In genomic region chr3:126609795-126610451, GRCm38 (mm10) we compare ENCODE assay signal across 8 mouse cellular contexts. TPM values are rescaled to one million over a fixed set of nuclear protein-coding genes. Genes with fewer than 3 reads are reported as not detected.
DNase-seq lines count a peak whose midpoint lies in the region; ATAC-seq and TF ChIP-seq lines count a peak whose summit lies in the region.

No protein-coding gene starts in this region.

- TF ChIP-seq POLR2A in thymus, adult 2 months (IDR thresholded peaks at IDR 0.05; ENCODE audit: control insufficient read depth, extremely low read depth, insufficient read depth, low read length, poor library complexity), result no peak

- H3K36me3 ChIP-seq in heart, embryonic 11.5 days (ENCODE audit: control insufficient read depth, insufficient read depth, low read length), result no peaks in the 10 kb centered on the region
- H3K36me3 ChIP-seq in thymus, adult 2 months (ENCODE audit: control insufficient read depth, insufficient read depth, low read length), result no peaks in the 10 kb centered on the region
- no peaks in the 10 kb centered on the region for H3K36me3 ChIP-seq in intestine, embryonic 16.5 days (ENCODE audit: control insufficient read depth, insufficient read depth, low read length)
- no peaks in the 10 kb centered on the region for H3K36me3 ChIP-seq in stomach, embryonic 15.5 days

- H3K4me2 ChIP-seq in heart, embryonic 11.5 days, result peak overlapping the region; percentile 35; the same call in 1 of the 2 replicates
- H3K4me2 ChIP-seq in intestine, embryonic 16.5 days (ENCODE audit: low read depth, low read length), result peak overlapping the region; percentile 30; the same call in 1 of the 2 replicates
- H3K4me2 ChIP-seq in stomach, embryonic 15.5 days, result no peak overlapping the region

- H3K27ac ChIP-seq in heart, embryonic 11.5 days (ENCODE audit: low read depth, low read length), result no peak overlapping the region; the same call in 1 of the 2 replicates
- H3K27ac ChIP-seq in thymus, adult 2 months (ENCODE audit: control insufficient read depth, insufficient read depth, low read length), result no peak overlapping the region
- peak overlapping the region; percentile 39 for H3K27ac ChIP-seq in intestine, embryonic 16.5 days (ENCODE audit: low read length)
- H3K27ac ChIP-seq in stomach, embryonic 15.5 days, result no peak overlapping the region

- no peak overlapping the region for H3K4me3 ChIP-seq in heart, embryonic 11.5 days (ENCODE audit: low read depth, low read length)
- H3K4me3 ChIP-seq in thymus, adult 2 months (ENCODE audit: control insufficient read depth, insufficient read depth, low read length), result no peak overlapping the region
- H3K4me3 ChIP-seq in intestine, embryonic 16.5 days (ENCODE audit: low read length), result no peak overlapping the region
- no peak overlapping the region for H3K4me3 ChIP-seq in stomach, embryonic 15.5 days (replicated peaks)

- 38% methylated on average over 14 of the region's 14 CpGs for WGBS in heart, embryonic 11.5 days (ENCODE audit: insufficient replicate concordance)
- WGBS in thymus, adult 2 months, result 58% methylated on average over 14 of the region's 14 CpGs
- 56% methylated on average over 14 of the region's 14 CpGs for WGBS in intestine, embryonic 16.5 days
- WGBS in stomach, embryonic 15.5 days, result 68% methylated on average over 14 of the region's 14 CpGs

- peaks cover 46% of the 10 kb centered on the region for H3K4me1 ChIP-seq in heart, embryonic 11.5 days (ENCODE audit: control insufficient read depth, insufficient read depth, low read length)
- H3K4me1 ChIP-seq in thymus, adult 2 months (replicated peaks; ENCODE audit: control insufficient read depth, insufficient read depth, low read length), result peaks cover 19% of the 10 kb centered on the region
- peaks cover 36% of the 10 kb centered on the region for H3K4me1 ChIP-seq in intestine, embryonic 16.5 days (ENCODE audit: control insufficient read depth, insufficient read depth, low read length)
- 0 out of 2 replicates have a peak, but pooled peaks cover 3% of the 10 kb centered on the region for H3K4me1 ChIP-seq in stomach, embryonic 15.5 days

- H3K9ac ChIP-seq in heart, embryonic 11.5 days (ENCODE audit: low read depth, low read length), result no peak overlapping the region
- H3K9ac ChIP-seq in intestine, embryonic 16.5 days (ENCODE audit: low read depth, low read length), result no peak overlapping the region
- H3K9ac ChIP-seq in stomach, embryonic 15.5 days, result no peak overlapping the region

- DNase-seq in heart, postnatal 10 days, result no peak
- peak; percentile 16 for DNase-seq in thymus, adult 2 months
- no peak for DNase-seq in thymus, postnatal 10 days (ENCODE audit: low spot score in 2 of 2)
- DNase-seq in MN1 (ENCODE audit: low spot score), result no peak
- DNase-seq in c-Kit-positive CD71-positive TER-119-positive erythroid progenitor cells, embryonic 14.5 days (ENCODE audit: low spot score), result no peak

- ATAC-seq in heart, embryonic 11.5 days (replicated peaks; ENCODE audit: insufficient number of reproducible peaks, low FRiP score, low TSS enrichment), result no peak
- ATAC-seq in intestine, embryonic 16.5 days, result peak; percentile 91
- ATAC-seq in stomach, embryonic 15.5 days (ENCODE audit: insufficient read depth, low FRiP score, low read depth), result peak; percentile 86

- H3K9me3 ChIP-seq in heart, embryonic 11.5 days (replicated peaks; ENCODE audit: control insufficient read depth, low read length), result no peaks in the 10 kb centered on the region
- H3K9me3 ChIP-seq in intestine, embryonic 16.5 days (ENCODE audit: control insufficient read depth, low read length), result no peaks in the 10 kb centered on the region
- no peaks in the 10 kb centered on the region for H3K9me3 ChIP-seq in stomach, embryonic 15.5 days

- no peaks in the 10 kb centered on the region for H3K27me3 ChIP-seq in heart, embryonic 11.5 days (ENCODE audit: control insufficient read depth, insufficient read depth, low read length)
- H3K27me3 ChIP-seq in thymus, adult 2 months (ENCODE audit: control insufficient read depth, insufficient read depth, low read length), result no peaks in the 10 kb centered on the region
- no peaks in the 10 kb centered on the region for H3K27me3 ChIP-seq in intestine, embryonic 16.5 days (replicated peaks; ENCODE audit: control insufficient read depth, insufficient read depth, low read length)
- no peaks in the 10 kb centered on the region for H3K27me3 ChIP-seq in stomach, embryonic 15.5 days (replicated peaks)

- intact Hi-C loops in heart, postnatal 10 days (cut with DNase I), result loop anchor here (2.0 kb wide), 1 partner anchor 17 kb away; no protein-coding TSS in a partner anchor

- TF ChIP-seq CTCF in thymus, adult 2 months (IDR thresholded peaks at IDR 0.05; ENCODE audit: borderline replicate concordance, control insufficient read depth, extremely low read depth, insufficient read depth, low read length, poor library complexity), result no peak

RNA-seq across cellular contexts. Expression of gene Camk2d, which starts 13.8 kb away (rescaled TPM):
- 106 and 114 TPM in 2 replicates for polyA plus RNA-seq in heart, embryonic 11.5 days (2014; fragmentation: Nextera tagmentation; extraction: Ambion mirVana)
- total RNA-seq in heart, postnatal 10 days (2021), result 100 to 1,000 TPM; 187 to 196 TPM
- 40.1 and 41.5 TPM in 2 replicates for polyA plus RNA-seq in thymus, adult 2 months (2012; rRNA removed)
- 37.6 and 40.3 TPM in 2 replicates for polyA plus RNA-seq in intestine, embryonic 16.5 days (2015; fragmentation: Nextera tagmentation; extraction: Ambion mirVana)
- 37.7 and 39.4 TPM in 2 replicates for polyA plus RNA-seq in stomach, embryonic 15.5 days (2015; fragmentation: Nextera tagmentation; extraction: Ambion mirVana)
